Mouse (Mus musculus) cortical plate, adult 2 months (tissue): Measurements from ENCODE around the gene Rasa2.

ENCODE experiments used
- CTCF ChIP-seq: fragments of 200-500 bp; IDR thresholded peaks from 2 replicates; pipeline ENCODE4 v1.5.1; 2011; ENCODE audit warnings: mild to moderate bottlenecking, control low read depth, low read length; ENCODE audit not compliant: insufficient read depth; ENCODE audit errors: extremely low read depth
- POLR2A ChIP-seq: fragments of 200-500 bp; IDR thresholded peaks from 2 replicates; pipeline ENCODE4 v1.6.1; 2011; ENCODE audit warnings: mild to moderate bottlenecking, low read length, control low read depth; ENCODE audit not compliant: insufficient read depth; ENCODE audit errors: extremely low read depth

DNA sequence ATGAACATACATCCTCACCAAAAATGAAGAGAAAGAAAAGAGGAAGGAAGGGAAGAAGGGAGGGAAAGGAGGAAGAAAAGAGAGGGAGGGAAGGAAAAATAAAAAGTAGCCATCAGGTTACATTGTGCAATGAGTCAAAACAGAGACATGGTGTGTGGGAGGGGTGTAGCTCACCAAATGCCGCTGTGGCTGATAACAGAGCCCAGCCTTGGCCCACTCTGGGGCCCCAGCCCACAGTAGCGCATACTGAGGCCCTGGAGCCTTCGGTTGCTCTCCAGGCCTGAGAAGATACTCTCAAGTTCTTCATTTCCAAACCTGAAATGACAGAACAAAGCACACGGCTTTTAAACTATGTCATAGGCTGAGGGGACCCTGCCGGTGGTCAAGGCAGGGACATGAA, 117.1 kb downstream of the Rasa2 start:
- no peak for TF ChIP-seq CTCF
- no peak for TF ChIP-seq POLR2A
